Mouse (Mus musculus) testis, adult 2 months (tissue): ENCODE data around the gene Lrrc36. TPM values are rescaled to one million over a fixed set of nuclear protein-coding genes. Genes with fewer than 3 reads are reported as not detected.

Source experiments
- H3K27ac ChIP-seq: fragments of 200-500 bp; 2 replicates; pipeline ENCODE4 v1.5.1; 2012; ENCODE audit warnings: low read depth, low read length; ENCODE audit not compliant: control insufficient read depth, insufficient read depth
- H3K27me3 ChIP-seq: fragments of 200-500 bp; 2 replicates; pipeline ENCODE4 v1.6.1; 2012; ENCODE audit warnings: mild to moderate bottlenecking, low read length, moderate library complexity; ENCODE audit not compliant: control insufficient read depth, insufficient read depth
- H3K36me3 ChIP-seq: fragments of 200-500 bp; 2 replicates; pipeline ENCODE4 v1.6.1; 2012; ENCODE audit warnings: mild to moderate bottlenecking, low read length; ENCODE audit not compliant: control insufficient read depth, insufficient read depth
- H3K4me1 ChIP-seq: fragments of 200-500 bp; 2 replicates; pipeline ENCODE4 v1.6.1; 2012; ENCODE audit warnings: low read length; ENCODE audit not compliant: control insufficient read depth, insufficient read depth
- H3K4me3 ChIP-seq: fragments of 200-500 bp; 2 replicates; pipeline ENCODE4 v1.5.1; 2012; ENCODE audit warnings: low read depth, mild to moderate bottlenecking, low read length, moderate library complexity, mixed read lengths; ENCODE audit not compliant: control insufficient read depth
- CTCF ChIP-seq: fragments of 200-500 bp; IDR thresholded peaks from 2 replicates; pipeline ENCODE4 v1.5.1; 2012; ENCODE audit warnings: low read depth, mild to moderate bottlenecking, inconsistent platforms, low read length, moderate library complexity; ENCODE audit not compliant: control insufficient read depth, insufficient read depth, insufficient replicate concordance
- POLR2A ChIP-seq: fragments of 200-500 bp; IDR thresholded peaks from 2 replicates; pipeline ENCODE4 v1.6.1; 2012; ENCODE audit warnings: low read depth, mild to moderate bottlenecking, inconsistent platforms, low read length, moderate library complexity; ENCODE audit not compliant: control insufficient read depth
- polyA plus RNA-seq: library from polyadenylated mRNA; depleted of rRNA; stranded (reverse); fragments of >200 nt; gene quantifications from 2 replicates; pipeline ENCODE4 v1.2.3, GENCODE M21; 2012

Lrrc36 gene
- polyA plus RNA-seq, 1 experiment = 75.6 TPM

GRCm38 (mm10) chr8:105484392-105484791 lies 71.0 kb downstream of the Lrrc36 start:
- peaks cover 4% of the 10 kb centered on the region for H3K36me3 ChIP-seq
- TF ChIP-seq CTCF (peak; percentile 47; the same call in 1 of the 2 replicates), POLR2A (no peak)
- no peaks in the 10 kb centered on the region for H3K27me3 ChIP-seq
- H3K4me3 ChIP-seq = no peak overlapping the region
- H3K4me1 ChIP-seq = no peaks in the 10 kb centered on the region
- H3K27ac ChIP-seq = no peak overlapping the region

GRCm38 (mm10) chr8:105488082-105488481 lies 74.7 kb downstream of the Lrrc36 start:
- peaks cover 4% of the 10 kb centered on the region for H3K36me3 ChIP-seq

GRCm38 (mm10) chr8:105489281-105489680 lies 75.9 kb downstream of the Lrrc36 start:
- no peak for TF ChIP-seq CTCF
- no peak for TF ChIP-seq POLR2A
- no peaks in the 10 kb centered on the region for H3K4me1 ChIP-seq
- H3K4me3 ChIP-seq = no peak overlapping the region
- no peak overlapping the region for H3K27ac ChIP-seq
- H3K27me3 ChIP-seq = no peaks in the 10 kb centered on the region
- peaks cover 4% of the 10 kb centered on the region for H3K36me3 ChIP-seq

More at GRCm38 (mm10) chr8:105488082-105488481, 74.7 kb downstream of the Lrrc36 start:
- H3K27ac ChIP-seq = no peak overlapping the region
- H3K27me3 ChIP-seq = no peaks in the 10 kb centered on the region
- H3K4me1 ChIP-seq = no peaks in the 10 kb centered on the region
- TF ChIP-seq POLR2A (no peak), CTCF (no peak)
- no peak overlapping the region for H3K4me3 ChIP-seq

- no peak overlapping the region for H3K27ac ChIP-seq
- no peak for TF ChIP-seq POLR2A
- TF ChIP-seq CTCF = no peak
Observed at GRCm38 (mm10) chr8:105493495-105493894, 80.1 kb downstream of the Lrrc36 start.

GRCm38 (mm10) chr8:105494566-105494965 lies 81.2 kb downstream of the Lrrc36 start:
- Histone ChIP-seq H3K36me3 (no peaks in the 10 kb centered on the region; the same call in 1 of the 2 replicates), H3K4me1 (peaks cover 5% of the 10 kb centered on the region), H3K27me3 (no peaks in the 10 kb centered on the region), H3K4me3 (no peak overlapping the region), H3K27ac (no peak overlapping the region)
- TF ChIP-seq CTCF (no peak), POLR2A (no peak)

More at GRCm38 (mm10) chr8:105493495-105493894, 80.1 kb downstream of the Lrrc36 start:
- H3K36me3 ChIP-seq = no peaks in the 10 kb centered on the region; the same call in 1 of the 2 replicates
- H3K4me1 ChIP-seq = peaks cover 5% of the 10 kb centered on the region
- no peaks in the 10 kb centered on the region for H3K27me3 ChIP-seq
- H3K4me3 ChIP-seq = no peak overlapping the region

- Histone ChIP-seq H3K27ac (peak overlapping the region; percentile 95), H3K4me1 (peaks cover 5% of the 10 kb centered on the region), H3K4me3 (peak overlapping the region; percentile 96), H3K27me3 (no peaks in the 10 kb centered on the region), H3K36me3 (no peaks in the 10 kb centered on the region; the same call in 1 of the 2 replicates)
- no peak for TF ChIP-seq POLR2A
- no peak for TF ChIP-seq CTCF
Observed at GRCm38 (mm10) chr8:105495350-105496302, 82.3 kb downstream of the Lrrc36 start.

GRCm38 (mm10) chr8:105496439-105497180 lies 83.2 kb downstream of the Lrrc36 start, which contains the start of gene Zdhhc1:
Zdhhc1 (minus strand) TSS chr8:105496902.
- TF ChIP-seq CTCF = peak; percentile 35; the same call in 1 of the 2 replicates
- peak; percentile 72 for TF ChIP-seq POLR2A
- H3K27ac ChIP-seq = peak within 1 kb of the TSS; percentile 95

More at GRCm38 (mm10) chr8:105496439-105497180, 83.2 kb downstream of the Lrrc36 start, which contains the start of gene Zdhhc1:
- Histone ChIP-seq H3K4me3 (peak within 1 kb of the TSS; percentile 96), H3K36me3 (no peaks in the 10 kb centered on the region; the same call in 1 of the 2 replicates), H3K4me1 (peaks cover 5% of the 10 kb centered on the region), H3K27me3 (no peaks in the 10 kb centered on the region)
